21 mouse cellular contexts compared by ENCODE assay signal in genomic region chr19:55496333-55496732, GRCm38 (mm10).
A peak's percentile ranks its signal among the peaks of the same experiment; 100 is the strongest.
DNase-seq lines count a peak whose midpoint lies in the region; ATAC-seq and TF ChIP-seq lines count a peak whose summit lies in the region.
"Had no signal": no experiment of that assay in that cellular context is flagged by ENCODE, and none has a peak within 500 bp of the region (broad histone marks: within the 10 kb centered on the region; RNA-seq: fewer than 3 reads in every experiment).

No protein-coding gene starts in this region.

- no peak overlapping the region for H3K27ac ChIP-seq in kidney, adult 2 months (ENCODE audit: insufficient read depth, low read depth, low read length)
- H3K27ac ChIP-seq in kidney, embryonic 16.5 days (ENCODE audit: low read length) = no peak overlapping the region; the same call in 1 of the 2 replicates
- H3K27ac ChIP-seq: hindbrain, postnatal 0 days; macrophage had no signal

- H3K27me3 ChIP-seq in kidney, adult 2 months (replicated peaks; ENCODE audit: control insufficient read depth, insufficient read depth, low read length) = no peaks in the 10 kb centered on the region
- no peaks in the 10 kb centered on the region for H3K27me3 ChIP-seq in kidney, embryonic 16.5 days (ENCODE audit: insufficient read depth, low read length)

- H3K4me3 ChIP-seq in kidney, adult 2 months (ENCODE audit: insufficient read depth, low read depth, low read length) = no peak overlapping the region
- H3K4me3 ChIP-seq in kidney, embryonic 16.5 days (ENCODE audit: low read length) = no peak overlapping the region
- H3K4me3 ChIP-seq: erythroblast, embryonic 14.5 days had no signal

- no peaks in the 10 kb centered on the region for H3K9me3 ChIP-seq in kidney, embryonic 16.5 days (ENCODE audit: low read length)

- peak; percentile 8 to 44 for DNase-seq in adrenal gland, adult (ENCODE audit: inconsistent age in 2 of 2, low spot score in 1 of 2)
- DNase-seq in adrenal gland, postnatal 25 days = no peak
- DNase-seq in kidney, adult 2 months = peak; percentile 61
- DNase-seq in kidney, adult 11 months = no peak
- DNase-seq in lung, postnatal 14 days = peak; percentile 1
- no peak for DNase-seq in urinary bladder, postnatal 14 days (ENCODE audit: low spot score)
- no peak for DNase-seq in thymus, postnatal 14 days
- DNase-seq: adrenal gland, postnatal 36 days; cerebellum, adult 2 months; gastrocnemius, postnatal 10 days; heart, adult 18-20 months; left cerebral cortex, postnatal 4 days; liver; right cerebral cortex, postnatal 25 days had no signal

- ATAC-seq in kidney, embryonic 16.5 days (ENCODE audit: low FRiP score, low TSS enrichment) = peak; percentile 52
- ATAC-seq: forebrain, embryonic 14.5 days; hindbrain, postnatal 0 days; intestine, postnatal 0 days had no signal

- no peak for TF ChIP-seq POLR2A in kidney, adult 2 months (IDR thresholded peaks at IDR 0.05; ENCODE audit: low read depth, low read length)

- no peaks in the 10 kb centered on the region for H3K36me3 ChIP-seq in kidney, adult 2 months (ENCODE audit: control insufficient read depth, insufficient read depth, low read length)
- H3K36me3 ChIP-seq in kidney, embryonic 16.5 days (ENCODE audit: insufficient read depth, low read length) = peaks cover 5% of the 10 kb centered on the region; the same call in 1 of the 2 replicates

- H3K4me1 ChIP-seq in kidney, adult 2 months (ENCODE audit: control insufficient read depth, insufficient read depth, low read length) = peaks cover 5% of the 10 kb centered on the region; the same call in 1 of the 2 replicates
- peaks cover 29% of the 10 kb centered on the region for H3K4me1 ChIP-seq in kidney, embryonic 16.5 days (ENCODE audit: insufficient read depth, low read length)

- TF ChIP-seq CTCF in kidney, adult 2 months (conservative IDR thresholded peaks at IDR 0.05; ENCODE audit: insufficient read depth, insufficient read length, low read depth, low read length) = no peak

- H3K9ac ChIP-seq in kidney, embryonic 16.5 days (replicated peaks; ENCODE audit: low read length) = no peak overlapping the region

- 65% methylated on average over 9 of the region's 9 CpGs for whole genome bisulfite sequencing in kidney, adult 2 months
- whole genome bisulfite sequencing in kidney, embryonic 16.5 days = 56% methylated on average over 9 of the region's 9 CpGs

- H3K4me2 ChIP-seq in kidney, embryonic 16.5 days (replicated peaks; ENCODE audit: low read depth, low read length) = no peak overlapping the region
- H3K4me2 ChIP-seq: midbrain, embryonic 11.5 days had no signal

Comparison
In these comparisons a context has a peak if more than half of its experiments do, and no peak if none do; other contexts are left out.
1. DNase-seq: peak in adrenal gland, adult (2 of 2), kidney, adult 2 months (single experiment) and lung, postnatal 14 days (single experiment); none in adrenal gland, postnatal 25 days (single experiment), kidney, adult 11 months (single experiment), urinary bladder, postnatal 14 days (single experiment) and thymus, postnatal 14 days (single experiment).